12 mouse cellular contexts compared by ENCODE assay signal in genomic region chr13:92356376-92356775, GRCm38 (mm10). TPM values are rescaled to one million over a fixed set of nuclear protein-coding genes. Genes with fewer than 3 reads are reported as not detected.
DNase-seq lines count a peak whose midpoint lies in the region; ATAC-seq and TF ChIP-seq lines count a peak whose summit lies in the region.
"Had no signal": no experiment of that assay in that cellular context is flagged by ENCODE, and none has a peak within 500 bp of the region (broad histone marks: within the 10 kb centered on the region; RNA-seq: fewer than 3 reads in every experiment).

No protein-coding gene starts in this region.

- peaks cover 3 to 14% of the 10 kb centered on the region in 2 experiments for H3K4me1 ChIP-seq in heart, embryonic 14.5 days (ENCODE audit: control insufficient read depth in 2 of 2, insufficient read depth in 2 of 2, low read length in 2 of 2)
- peaks cover 32% of the 10 kb centered on the region for H3K4me1 ChIP-seq in G1E (ENCODE audit: insufficient read depth, low read depth, low read length)
- peaks cover 23% of the 10 kb centered on the region for H3K4me1 ChIP-seq in embryonic facial prominence, embryonic 15.5 days
- peaks cover 38% of the 10 kb centered on the region for H3K4me1 ChIP-seq in liver, embryonic 12.5 days

- WGBS in heart, embryonic 14.5 days, result 81% methylated on average over 7 of the region's 7 CpGs
- WGBS in embryonic facial prominence, embryonic 15.5 days, result 74% methylated on average over 7 of the region's 7 CpGs
- 78% methylated on average over 7 of the region's 7 CpGs for WGBS in liver, embryonic 12.5 days (ENCODE audit: insufficient replicate concordance)

- TF ChIP-seq CTCF in G1E (IDR thresholded peaks at IDR 0.05; ENCODE audit: low read depth, low read length), result no peak
- no peak for TF ChIP-seq CTCF in layer of hippocampus, adult 2 months (conservative IDR thresholded peaks at IDR 0.05)

- no peak overlapping the region for H3K27ac ChIP-seq in heart, embryonic 14.5 days (replicated peaks in 1 of 2; ENCODE audit: control insufficient read depth in 1 of 2, insufficient read depth in 1 of 2, low read depth in 2 of 2, low read length in 2 of 2)
- H3K27ac ChIP-seq in embryonic facial prominence, embryonic 15.5 days (replicated peaks), result no peak overlapping the region
- H3K27ac ChIP-seq in liver, embryonic 12.5 days, result no peak overlapping the region
- H3K27ac ChIP-seq in layer of hippocampus, adult 2 months, result no peak overlapping the region

- no peaks in the 10 kb centered on the region for H3K9me3 ChIP-seq in heart, embryonic 14.5 days (ENCODE audit: control insufficient read depth, low read length)
- no peaks in the 10 kb centered on the region for H3K9me3 ChIP-seq in G1E (replicated peaks)
- H3K9me3 ChIP-seq in embryonic facial prominence, embryonic 15.5 days (replicated peaks), result no peaks in the 10 kb centered on the region
- H3K9me3 ChIP-seq in liver, embryonic 12.5 days (replicated peaks), result no peaks in the 10 kb centered on the region

- peak overlapping the region; percentile 89 for H3K4me2 ChIP-seq in heart, embryonic 14.5 days (ENCODE audit: low read length)
- H3K4me2 ChIP-seq in embryonic facial prominence, embryonic 15.5 days (replicated peaks), result peak overlapping the region; percentile 90; the same call in 1 of the 2 replicates
- H3K4me2 ChIP-seq in liver, embryonic 12.5 days, result peak overlapping the region; percentile 94

- peak overlapping the region; percentile 76 for H3K9ac ChIP-seq in heart, embryonic 14.5 days (ENCODE audit: low read length)
- H3K9ac ChIP-seq in embryonic facial prominence, embryonic 15.5 days, result no peak overlapping the region
- H3K9ac ChIP-seq in liver, embryonic 12.5 days, result peak overlapping the region; percentile 86; the same call in 1 of the 2 replicates

- no peak for DNase-seq in heart, adult 18-20 months
- DNase-seq in G1E (ENCODE audit: low spot score), result no peak
- DNase-seq in layer of hippocampus, adult 2 months (ENCODE audit: low spot score in 2 of 2), result no peak
- no peak for DNase-seq in layer of hippocampus, postnatal 14 days (ENCODE audit: low spot score in 2 of 2)
- DNase-seq: gastrocnemius, postnatal 10 days had no signal

- no peaks in the 10 kb centered on the region for H3K27me3 ChIP-seq in heart, embryonic 14.5 days (ENCODE audit: control insufficient read depth, insufficient read depth, low read length)
- no peaks in the 10 kb centered on the region for H3K27me3 ChIP-seq in G1E (ENCODE audit: insufficient read depth, low read length)
- H3K27me3 ChIP-seq in embryonic facial prominence, embryonic 15.5 days, result no peaks in the 10 kb centered on the region
- no peaks in the 10 kb centered on the region for H3K27me3 ChIP-seq in liver, embryonic 12.5 days (replicated peaks)

- no peak for ATAC-seq in heart, embryonic 14.5 days (ENCODE audit: insufficient number of reproducible peaks, insufficient read depth, low FRiP score, low read depth)
- no peak for ATAC-seq in G1E (ENCODE audit: extremely low read depth, insufficient number of reproducible peaks, low FRiP score, poor library complexity, severe bottlenecking)
- no peak for ATAC-seq in embryonic facial prominence, embryonic 15.5 days (ENCODE audit: insufficient number of reproducible peaks, low FRiP score, low TSS enrichment, low read depth)
- no peak for ATAC-seq in liver, embryonic 12.5 days
- ATAC-seq in frontal cortex, adult (ENCODE audit: low TSS enrichment), result no peak
- ATAC-seq: lung, postnatal 0 days had no signal

- H3K4me3 ChIP-seq in heart, embryonic 14.5 days (ENCODE audit: control insufficient read depth in 1 of 2, insufficient read depth in 1 of 2, low read depth in 1 of 2, low read length in 2 of 2), result peak overlapping the region in 1 of 2 experiments; percentile 63; a peak in 3 of 4 replicates
- H3K4me3 ChIP-seq in G1E (ENCODE audit: low read depth, low read length), result peak overlapping the region; percentile 92; the same call in 1 of the 2 replicates
- H3K4me3 ChIP-seq in embryonic facial prominence, embryonic 15.5 days (replicated peaks), result peak overlapping the region; percentile 84
- H3K4me3 ChIP-seq in liver, embryonic 12.5 days, result peak overlapping the region; percentile 84
- H3K4me3 ChIP-seq in layer of hippocampus, adult 2 months, result no peak overlapping the region

- H3K36me3 ChIP-seq in heart, embryonic 14.5 days (ENCODE audit: control insufficient read depth, insufficient read depth, low read length), result peaks cover 20% of the 10 kb centered on the region
- peaks cover 63% of the 10 kb centered on the region for H3K36me3 ChIP-seq in G1E (replicated peaks)
- peaks cover 5% of the 10 kb centered on the region; the same call in 1 of the 2 replicates for H3K36me3 ChIP-seq in embryonic facial prominence, embryonic 15.5 days
- H3K36me3 ChIP-seq in liver, embryonic 12.5 days, result peaks cover 56% of the 10 kb centered on the region

RNA-seq across cellular contexts. Expression of gene Msh3, which starts 1.6 kb away (rescaled TPM):
- 17.0 and 17.1 TPM in 2 replicates for polyA plus RNA-seq in heart, embryonic 14.5 days (2014; fragmentation: Nextera tagmentation; extraction: Ambion mirVana)
- total RNA-seq in heart, adult 18-20 months (2021), result 10 to 100 TPM in 1 of 2 experiments, 1 to 10 TPM in 1; 8.6 to 10.5 TPM
- 39.0 and 44.4 TPM in 2 replicates for total RNA-seq in G1E (2014; fragmentation: Nextera tagmentation)
- 43.7 and 49.1 TPM in 2 replicates for total RNA-seq in G1E (2017)
- 33.1 and 33.5 TPM in 2 replicates for polyA plus RNA-seq in G1E (2012)
- polyA plus RNA-seq in embryonic facial prominence, embryonic 15.5 days (2015; fragmentation: Nextera tagmentation; extraction: Ambion mirVana), result 22.5 and 24.2 TPM in 2 replicates
- 15.8 and 18.1 TPM in 2 replicates for polyA plus RNA-seq in liver, embryonic 12.5 days (2016; fragmentation: Nextera tagmentation; extraction: Ambion mirVana)
- total RNA-seq in layer of hippocampus, adult 2 months (2021), result 10 to 100 TPM; 24.6 to 27.8 TPM
- total RNA-seq in layer of hippocampus, postnatal 14 days (2021), result 10 to 100 TPM; 24.7 to 29.0 TPM

RNA-seq across cellular contexts. Expression of gene Dhfr, which starts 1.9 kb away (rescaled TPM):
- polyA plus RNA-seq in heart, embryonic 14.5 days (2014; fragmentation: Nextera tagmentation; extraction: Ambion mirVana), result 11.7 and 11.8 TPM in 2 replicates
- total RNA-seq in heart, adult 18-20 months (2021), result 1 to 10 TPM in 1 of 2 experiments, under 1 TPM in 1; 0.77 to 1.2 TPM
- 24.2 and 30.5 TPM in 2 replicates for total RNA-seq in G1E (2014; fragmentation: Nextera tagmentation)
- 26.5 and 27.1 TPM in 2 replicates for total RNA-seq in G1E (2017)
- 1.1 and 1.2 TPM in 2 replicates for polyA plus RNA-seq in G1E (2012)
- polyA plus RNA-seq in embryonic facial prominence, embryonic 15.5 days (2015; fragmentation: Nextera tagmentation; extraction: Ambion mirVana), result 12.1 and 12.3 TPM in 2 replicates
- 19.3 and 19.9 TPM in 2 replicates for polyA plus RNA-seq in liver, embryonic 12.5 days (2016; fragmentation: Nextera tagmentation; extraction: Ambion mirVana)
- total RNA-seq in layer of hippocampus, adult 2 months (2021), result 1 to 10 TPM; 1.3 to 1.5 TPM
- 1 to 10 TPM; 1.8 to 2.1 TPM for total RNA-seq in layer of hippocampus, postnatal 14 days (2021)

RNA-seq across cellular contexts. Expression of gene Gm20379, which starts 50.6 kb away (rescaled TPM):
- polyA plus RNA-seq in heart, embryonic 14.5 days (2014; fragmentation: Nextera tagmentation; extraction: Ambion mirVana), result 0.61 and 1.1 TPM in 2 replicates
- total RNA-seq in heart, adult 18-20 months (2021), result not detected
- not detected in 2 replicates for total RNA-seq in G1E (2014; fragmentation: Nextera tagmentation)
- not detected in 2 replicates for total RNA-seq in G1E (2017)
- polyA plus RNA-seq in G1E (2012), result not detected in 2 replicates
- 0.63 and 1.3 TPM in 2 replicates for polyA plus RNA-seq in embryonic facial prominence, embryonic 15.5 days (2015; fragmentation: Nextera tagmentation; extraction: Ambion mirVana)
- polyA plus RNA-seq in liver, embryonic 12.5 days (2016; fragmentation: Nextera tagmentation; extraction: Ambion mirVana), result 0.50 and 0.61 TPM in 2 replicates
- total RNA-seq in layer of hippocampus, adult 2 months (2021), result not detected
- not detected for total RNA-seq in layer of hippocampus, postnatal 14 days (2021)
- total RNA-seq: gastrocnemius, postnatal 10 days; MEL had no signal
- polyA plus RNA-seq: brain, embryonic 14.5 days had no signal

Comparison
In these comparisons a context has a peak if more than half of its experiments do, and no peak if none do; other contexts are left out.
1. RNA of gene Dhfr, which starts 1.9 kb away (total RNA-seq): 24.2 to 30.5 TPM in G1E; 1.8 to 2.1 TPM in layer of hippocampus, postnatal 14 days, 1.3 to 1.5 TPM in layer of hippocampus, adult 2 months and 0.77 to 1.2 TPM in heart, adult 18-20 months; every median in the first group is over 4 times any median in the second.
2. Peak in every context shown above with its lines, with median percentiles within 50 percentile points of each other: H3K4me2 ChIP-seq.